Mouse (Mus musculus) thymus, postnatal 4 days (tissue): ENCODE measurements at regions not wholly inside any gene's neighbourhood (a gene's known extent, or its start where the extent isn't known, plus 50 kb on each side); places are given as distances from the start of the nearest gene placed in this dataset.

Source experiments
- DNase-seq: peaks from one replicate; pipeline ENCODE4 v3.0.0; 2021

DNA sequence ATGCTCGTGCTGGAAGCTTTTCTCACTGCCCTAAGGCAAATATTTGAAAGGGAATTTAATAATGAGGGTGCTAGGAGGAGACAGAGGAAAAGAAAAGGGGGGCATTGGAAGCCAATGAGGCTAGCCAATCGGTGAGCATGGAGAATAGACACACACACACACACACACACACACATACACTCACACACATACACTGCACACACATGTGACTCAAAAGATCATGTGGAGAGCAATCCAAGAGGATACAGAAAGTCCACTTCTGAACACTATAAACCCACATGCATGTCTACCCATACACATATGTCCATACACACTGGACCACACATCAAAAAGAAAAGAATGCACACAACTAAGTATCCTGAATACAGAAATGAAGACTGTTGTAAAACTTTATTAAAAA, 88.4 kb upstream of the Sphkap start:
- no peak for DNase-seq

DNA sequence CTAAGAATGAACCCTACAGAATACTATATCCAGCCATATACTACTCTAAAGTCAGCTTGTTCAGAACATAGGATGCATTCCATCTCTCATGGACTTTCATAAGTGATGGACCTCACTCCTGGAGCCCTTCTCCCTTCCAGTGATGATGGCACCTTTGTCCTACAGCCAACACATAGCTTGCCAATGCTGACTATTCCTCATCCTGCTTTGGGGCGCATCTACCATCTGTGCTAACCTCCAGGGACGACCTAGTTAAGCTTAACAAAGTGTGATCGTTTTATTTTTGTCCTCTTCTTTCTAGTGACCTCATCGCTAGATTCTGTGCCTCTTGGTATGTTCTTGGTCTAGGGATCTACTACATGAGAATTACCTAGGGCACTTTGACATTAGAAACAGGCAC, 87.0 kb upstream of the Sphkap start:
- DNase-seq: no peak

DNA sequence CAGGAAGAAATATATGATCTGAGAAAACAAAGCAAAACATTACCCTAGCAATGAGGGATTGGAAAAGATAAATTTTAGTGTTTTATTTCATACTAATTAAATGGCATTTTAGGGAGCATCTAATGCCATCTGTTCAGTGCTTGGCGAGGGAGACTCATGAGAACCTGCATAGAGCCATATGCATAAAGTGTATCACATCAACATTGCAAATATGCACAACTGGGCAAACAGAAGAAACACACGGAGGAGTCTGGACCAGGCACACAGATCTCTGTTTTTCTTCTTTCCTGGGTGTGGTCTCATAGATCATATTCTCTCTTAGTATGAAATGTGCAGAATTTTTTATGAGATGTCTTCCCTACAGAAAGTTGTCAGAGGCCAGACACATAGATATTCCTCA, 71.1 kb upstream of the Sphkap start:
- DNase-seq: no peak
